Mouse (Mus musculus): ENCODE data around the gene Pofut1. TPM values are rescaled to one million over a fixed set of nuclear protein-coding genes. Genes with fewer than 3 reads are reported as not detected.

Gene Pofut1
- polyA plus RNA-seq (2016; fragmentation: Nextera tagmentation; extraction: Ambion mirVana), result 5.9 and 6.1 TPM in 2 replicates

GRCm38 (mm10) chr2:153241250-153242014, at the start of gene Pofut1, which contains the start of gene Plagl2:
Gene Pofut1 (plus strand): TSS chr2:153241533.
Gene Plagl2 (minus strand): TSS chr2:153241426.
- peaks cover 55% of the 10 kb centered on the region for H3K36me3 ChIP-seq
- peaks cover 44% of the 10 kb centered on the region for H3K4me1 ChIP-seq
- no peaks in the 10 kb centered on the region for H3K9me3 ChIP-seq (replicated peaks)
- H3K4me3 ChIP-seq, result peak within 1 kb of the TSS; percentile 99
- no peaks in the 10 kb centered on the region for H3K27me3 ChIP-seq (ENCODE audit: low read depth, poor library complexity, severe bottlenecking)
- peak; percentile 93 for DNase-seq (ENCODE audit: low spot score)
- peak within 1 kb of the TSS; percentile 99 for H3K27ac ChIP-seq
- WGBS, result under 1% methylated on average over 71 of the region's 72 CpGs

GRCm38 (mm10) chr2:153194255-153194654, 47.1 kb upstream of the Pofut1 start:
- DNase-seq (ENCODE audit: low spot score), result no peak
- no peaks in the 10 kb centered on the region for H3K4me1 ChIP-seq
- H3K9me3 ChIP-seq (replicated peaks), result no peaks in the 10 kb centered on the region
- 93% methylated on average over 3 of the region's 3 CpGs for WGBS
- H3K4me3 ChIP-seq, result no peak overlapping the region
- no peaks in the 10 kb centered on the region for H3K27me3 ChIP-seq (ENCODE audit: low read depth, poor library complexity, severe bottlenecking)
- H3K27ac ChIP-seq, result no peak overlapping the region
- H3K36me3 ChIP-seq, result peaks cover 90% of the 10 kb centered on the region

- 79% methylated on average over 5 of the region's 5 CpGs for WGBS
- no peaks in the 10 kb centered on the region for H3K9me3 ChIP-seq (replicated peaks)
- H3K27me3 ChIP-seq (ENCODE audit: low read depth, poor library complexity, severe bottlenecking), result no peaks in the 10 kb centered on the region
- peaks cover 84% of the 10 kb centered on the region for H3K36me3 ChIP-seq
- no peaks in the 10 kb centered on the region for H3K4me1 ChIP-seq
- DNase-seq (ENCODE audit: low spot score), result no peak
- no peak overlapping the region for H3K27ac ChIP-seq
- no peak overlapping the region for H3K4me3 ChIP-seq
These were observed 42.8 kb upstream of the Pofut1 start for GRCm38 (mm10) chr2:153198485-153198884.

GRCm38 (mm10) chr2:153199114-153199513, 42.2 kb upstream of the Pofut1 start:
- 93% methylated on average over 2 of the region's 2 CpGs for WGBS
- DNase-seq (ENCODE audit: low spot score), result no peak

GRCm38 (mm10) chr2:153202766-153203165, 38.6 kb upstream of the Pofut1 start:
- Histone ChIP-seq H3K4me1 (no peaks in the 10 kb centered on the region), H3K9me3 (replicated peaks) (no peaks in the 10 kb centered on the region), H3K36me3 (peaks cover 93% of the 10 kb centered on the region), H3K27me3 (ENCODE audit: low read depth, poor library complexity, severe bottlenecking) (no peaks in the 10 kb centered on the region), H3K27ac (no peak overlapping the region), H3K4me3 (no peak overlapping the region)
- WGBS, result 89% methylated on average over 1 of the region's 1 CpGs
- no peak for DNase-seq (ENCODE audit: low spot score)

More at GRCm38 (mm10) chr2:153199114-153199513, 42.2 kb upstream of the Pofut1 start:
- H3K4me3 ChIP-seq, result no peak overlapping the region
- H3K9me3 ChIP-seq (replicated peaks), result no peaks in the 10 kb centered on the region
- H3K36me3 ChIP-seq, result peaks cover 85% of the 10 kb centered on the region
- H3K27me3 ChIP-seq (ENCODE audit: low read depth, poor library complexity, severe bottlenecking), result no peaks in the 10 kb centered on the region
- H3K4me1 ChIP-seq, result no peaks in the 10 kb centered on the region
- H3K27ac ChIP-seq, result no peak overlapping the region

- Histone ChIP-seq H3K4me1 (no peaks in the 10 kb centered on the region), H3K27me3 (ENCODE audit: low read depth, poor library complexity, severe bottlenecking) (no peaks in the 10 kb centered on the region), H3K27ac (no peak overlapping the region), H3K36me3 (peaks cover 75% of the 10 kb centered on the region), H3K4me3 (no peak overlapping the region), H3K9me3 (replicated peaks) (no peaks in the 10 kb centered on the region)
- no peak for DNase-seq (ENCODE audit: low spot score)
- 92% methylated on average over 2 of the region's 2 CpGs for WGBS
These were observed 33.2 kb upstream of the Pofut1 start for GRCm38 (mm10) chr2:153208149-153208548.

GRCm38 (mm10) chr2:153209286-153209685, 32.0 kb upstream of the Pofut1 start:
- no peaks in the 10 kb centered on the region for H3K27me3 ChIP-seq (ENCODE audit: low read depth, poor library complexity, severe bottlenecking)
- no peak for DNase-seq (ENCODE audit: low spot score)
- peaks cover 66% of the 10 kb centered on the region for H3K36me3 ChIP-seq
- WGBS, result 91% methylated on average over 5 of the region's 5 CpGs
- H3K4me1 ChIP-seq, result no peaks in the 10 kb centered on the region
- no peak overlapping the region for H3K4me3 ChIP-seq
- H3K27ac ChIP-seq, result no peak overlapping the region
- no peaks in the 10 kb centered on the region for H3K9me3 ChIP-seq (replicated peaks)

- 93% methylated on average over 5 of the region's 5 CpGs for WGBS
- DNase-seq (ENCODE audit: low spot score), result no peak
These were observed 29.9 kb upstream of the Pofut1 start for GRCm38 (mm10) chr2:153211451-153211850.

GRCm38 (mm10) chr2:153213351-153213750, 28.0 kb upstream of the Pofut1 start:
- Histone ChIP-seq H3K36me3 (peaks cover 25% of the 10 kb centered on the region), H3K27me3 (ENCODE audit: low read depth, poor library complexity, severe bottlenecking) (no peaks in the 10 kb centered on the region), H3K4me1 (0 out of 2 replicates have a peak, but pooled peaks cover 3% of the 10 kb centered on the region), H3K27ac (no peak overlapping the region), H3K9me3 (replicated peaks) (no peaks in the 10 kb centered on the region), H3K4me3 (no peak overlapping the region)
- DNase-seq (ENCODE audit: low spot score), result no peak
- 92% methylated on average over 4 of the region's 4 CpGs for WGBS

More at GRCm38 (mm10) chr2:153211451-153211850, 29.9 kb upstream of the Pofut1 start:
- Histone ChIP-seq H3K4me3 (no peak overlapping the region), H3K27ac (no peak overlapping the region), H3K36me3 (peaks cover 44% of the 10 kb centered on the region), H3K27me3 (ENCODE audit: low read depth, poor library complexity, severe bottlenecking) (no peaks in the 10 kb centered on the region), H3K9me3 (replicated peaks) (no peaks in the 10 kb centered on the region), H3K4me1 (0 out of 2 replicates have a peak, but pooled peaks cover 3% of the 10 kb centered on the region)

- Histone ChIP-seq H3K27ac (no peak overlapping the region), H3K36me3 (peaks cover 10% of the 10 kb centered on the region), H3K4me3 (no peak overlapping the region), H3K4me1 (0 out of 2 replicates have a peak, but pooled peaks cover 3% of the 10 kb centered on the region), H3K27me3 (ENCODE audit: low read depth, poor library complexity, severe bottlenecking) (no peaks in the 10 kb centered on the region), H3K9me3 (replicated peaks) (no peaks in the 10 kb centered on the region)
- no peak for DNase-seq (ENCODE audit: low spot score)
- 70% methylated on average over 6 of the region's 6 CpGs for WGBS
These were observed 26.5 kb upstream of the Pofut1 start for GRCm38 (mm10) chr2:153214771-153215259.

GRCm38 (mm10) chr2:153215421-153215820, 25.9 kb upstream of the Pofut1 start:
- H3K4me1 ChIP-seq, result 0 out of 2 replicates have a peak, but pooled peaks cover 3% of the 10 kb centered on the region
- 84% methylated on average over 4 of the region's 4 CpGs for WGBS

GRCm38 (mm10) chr2:153217826-153218340, 23.4 kb upstream of the Pofut1 start:
- 90% methylated on average over 10 of the region's 10 CpGs for whole genome bisulfite sequencing
- 0 out of 2 replicates have a peak, but pooled peaks cover 3% of the 10 kb centered on the region for H3K4me1 ChIP-seq
- H3K27ac ChIP-seq, result no peak overlapping the region
- H3K4me3 ChIP-seq, result no peak overlapping the region
- H3K9me3 ChIP-seq (replicated peaks), result no peaks in the 10 kb centered on the region
- no peaks in the 10 kb centered on the region for H3K36me3 ChIP-seq
- no peaks in the 10 kb centered on the region for H3K27me3 ChIP-seq (ENCODE audit: low read depth, poor library complexity, severe bottlenecking)
- DNase-seq (ENCODE audit: low spot score), result no peak

More at GRCm38 (mm10) chr2:153215421-153215820, 25.9 kb upstream of the Pofut1 start:
- Histone ChIP-seq H3K36me3 (peaks cover 6% of the 10 kb centered on the region), H3K4me3 (no peak overlapping the region), H3K9me3 (replicated peaks) (no peaks in the 10 kb centered on the region), H3K27ac (no peak overlapping the region), H3K27me3 (ENCODE audit: low read depth, poor library complexity, severe bottlenecking) (no peaks in the 10 kb centered on the region)
- DNase-seq (ENCODE audit: low spot score), result no peak

GRCm38 (mm10) chr2:153218516-153218915, 22.8 kb upstream of the Pofut1 start:
- Histone ChIP-seq H3K4me1 (0 out of 2 replicates have a peak, but pooled peaks cover 3% of the 10 kb centered on the region), H3K4me3 (no peak overlapping the region), H3K27ac (no peak overlapping the region), H3K9me3 (replicated peaks) (no peaks in the 10 kb centered on the region), H3K36me3 (no peaks in the 10 kb centered on the region), H3K27me3 (ENCODE audit: low read depth, poor library complexity, severe bottlenecking) (no peaks in the 10 kb centered on the region)
- no peak for DNase-seq (ENCODE audit: low spot score)
- 78% methylated on average over 3 of the region's 3 CpGs for WGBS
